Mouse (Mus musculus): ENCODE data around the gene Jun.

Gene Jun

GRCm38 (mm10) chr4:95052025-95052899, at the start of gene Jun:
Gene Jun (minus strand): TSS chr4:95052222.
- ChIA-PET POLR2A (interaction anchor here in 3 of 4 experiments (0.5 to 7.1 kb wide), 170 partner anchors 9 to 1547 kb away, joined by 3 to 173 read pairs (median 4); partner anchors contain the start of genes Fggy (in 3 of the 3), Hook1 (in 2 of the 3), Mysm1 (in 2 of the 3) and Plaa (in 1 of the 3)), CTCF (interaction anchor here in 2 of 4 experiments (0.7 to 1.2 kb wide), 4 partner anchors 41 to 130 kb away, joined by 3 to 4 read pairs (median 3); no protein-coding TSS in a partner anchor)

- ChIA-PET CTCF (no interaction called here), POLR2A (no interaction called here)
Measured at GRCm38 (mm10) chr4:95101684-95102083, 49.7 kb upstream of the Jun start.

- POLR2A ChIA-PET = interaction anchor here in 1 of 4 experiments (1.2 kb wide), 1 partner anchor 48 kb away, joined by 3 read pairs; no protein-coding TSS in a partner anchor
- CTCF ChIA-PET = interaction anchor here in 1 of 4 experiments (0.6 kb wide), 1 partner anchor 29 kb away, joined by 3 read pairs; no protein-coding TSS in a partner anchor
Measured at GRCm38 (mm10) chr4:95100694-95101093, 48.7 kb upstream of the Jun start.

GRCm38 (mm10) chr4:95099373-95099772, 47.4 kb upstream of the Jun start:
- POLR2A ChIA-PET = interaction anchor here in 3 of 4 experiments (0.6 to 1.5 kb wide), 6 partner anchors 47 to 249 kb away, joined by 3 to 5 read pairs (median 4); partner anchors contain the start of gene Jun (in 3 of the 3)
- CTCF ChIA-PET = no interaction called here

- ChIA-PET POLR2A (interaction anchor here in 3 of 4 experiments (1.1 to 1.5 kb wide), 3 partner anchors 47 to 65 kb away, joined by 3 to 5 read pairs (median 4); partner anchors contain the start of gene Jun (in 2 of the 3)), CTCF (no interaction called here)
Measured at GRCm38 (mm10) chr4:95098722-95099097, 46.7 kb upstream of the Jun start.

GRCm38 (mm10) chr4:95097942-95098721, 46.1 kb upstream of the Jun start:
- CTCF ChIA-PET = no interaction called here
- POLR2A ChIA-PET = interaction anchor here in 3 of 4 experiments (0.9 to 1.3 kb wide), 3 partner anchors 46 to 65 kb away, joined by 3 to 5 read pairs (median 4); partner anchors contain the start of gene Jun (in 1 of the 3)

- POLR2A ChIA-PET = interaction anchor here in 3 of 4 experiments (0.5 to 4.3 kb wide), 4 partner anchors 42 to 66 kb away, joined by 3 to 34 read pairs (median 4); partner anchors contain the start of gene Jun (in 1 of the 3)
Measured at GRCm38 (mm10) chr4:95096731-95097130, 44.7 kb upstream of the Jun start.

GRCm38 (mm10) chr4:95095911-95096310, 43.9 kb upstream of the Jun start:
- POLR2A ChIA-PET = interaction anchor here in 3 of 4 experiments (0.8 to 4.3 kb wide), 13 partner anchors 7 to 66 kb away, joined by 3 to 34 read pairs (median 4); partner anchors contain the start of gene Jun (in 2 of the 3)
- CTCF ChIA-PET = no interaction called here

More at GRCm38 (mm10) chr4:95096731-95097130, 44.7 kb upstream of the Jun start:
- CTCF ChIA-PET = no interaction called here

GRCm38 (mm10) chr4:95095355-95095754, 43.3 kb upstream of the Jun start:
- ChIA-PET CTCF (interaction anchor here in 1 of 4 experiments (1.3 kb wide), 1 partner anchor 22 kb away, joined by 3 read pairs; no protein-coding TSS in a partner anchor), POLR2A (interaction anchor here in 3 of 4 experiments (0.8 to 4.3 kb wide), 14 partner anchors 8 to 67 kb away, joined by 3 to 34 read pairs (median 4); partner anchors contain the start of gene Jun (in 2 of the 3))

GRCm38 (mm10) chr4:95094700-95095113, 42.7 kb upstream of the Jun start:
- ChIA-PET CTCF (interaction anchor here in 1 of 4 experiments (1.3 kb wide), 1 partner anchor 23 kb away, joined by 3 read pairs; no protein-coding TSS in a partner anchor), POLR2A (interaction anchor here in 3 of 4 experiments (0.6 to 4.3 kb wide), 12 partner anchors 9 to 68 kb away, joined by 3 to 34 read pairs (median 4); partner anchors contain the start of gene Jun (in 3 of the 3))

GRCm38 (mm10) chr4:95093615-95094014, 41.6 kb upstream of the Jun start:
- ChIA-PET POLR2A (interaction anchor here (0.6 to 4.3 kb wide), 8 partner anchors 15 to 1230 kb away, joined by 3 to 34 read pairs (median 6); partner anchors contain the start of gene Jun (in 2 of the 4)), CTCF (interaction anchor here in 2 of 4 experiments (0.9 to 1.4 kb wide), 2 partner anchors 24 to 40 kb away, joined by 3 to 4 read pairs; no protein-coding TSS in a partner anchor)

GRCm38 (mm10) chr4:95092516-95092915, 40.5 kb upstream of the Jun start:
- POLR2A ChIA-PET = interaction anchor here in 2 of 4 experiments (0.9 to 4.3 kb wide), 4 partner anchors 33 to 70 kb away, joined by 3 to 34 read pairs (median 3); partner anchors contain the start of gene Jun (in 2 of the 2)
- CTCF ChIA-PET = interaction anchor here in 1 of 4 experiments (1.4 kb wide), 1 partner anchor 39 kb away, joined by 4 read pairs; no protein-coding TSS in a partner anchor

- ChIA-PET POLR2A (no interaction called here), CTCF (interaction anchor here in 1 of 4 experiments (0.6 kb wide), 1 partner anchor 774 kb away, joined by 5 read pairs; no protein-coding TSS in a partner anchor)
Measured at GRCm38 (mm10) chr4:95091536-95091935, 39.5 kb upstream of the Jun start.

- POLR2A ChIA-PET = interaction anchor here in 1 of 4 experiments (1.4 kb wide), 1 partner anchor 38 kb away, joined by 3 read pairs; the partner anchor contains the start of gene Jun
- CTCF ChIA-PET = no interaction called here
Measured at GRCm38 (mm10) chr4:95089968-95090367, 37.9 kb upstream of the Jun start.

GRCm38 (mm10) chr4:95089053-95089452, 37.0 kb upstream of the Jun start:
- POLR2A ChIA-PET = interaction anchor here in 2 of 4 experiments (0.6 to 1.2 kb wide), 2 partner anchors 37 kb away, joined by 3 to 4 read pairs; partner anchors contain the start of gene Jun (in 2 of the 2)
- CTCF ChIA-PET = no interaction called here

GRCm38 (mm10) chr4:95083957-95084356, 31.9 kb upstream of the Jun start:
- ChIA-PET CTCF (no interaction called here), POLR2A (interaction anchor here in 1 of 4 experiments (0.6 to 0.9 kb wide), 2 partner anchors 30 to 77 kb away, joined by 3 read pairs; no protein-coding TSS in a partner anchor)

GRCm38 (mm10) chr4:95083191-95083729, 31.2 kb upstream of the Jun start:
- CTCF ChIA-PET = no interaction called here
- POLR2A ChIA-PET = interaction anchor here in 3 of 4 experiments (0.9 to 1.5 kb wide), 3 partner anchors 31 to 78 kb away, joined by 3 to 7 read pairs (median 4); partner anchors contain the start of gene Jun (in 2 of the 3)

All from embryonic stem cell, embryonic (primary cell).